Mouse (Mus musculus) fibroblast of lung, adult 2 months (primary cell): ENCODE measurements at regions not wholly inside any gene's neighbourhood (a gene's known extent, or its start where the extent isn't known, plus 50 kb on each side); places are given as distances from the start of the nearest gene placed in this dataset.
"Not testable (repeated sequence)": the region's sequence is repeated elsewhere in the genome, so short reads cannot be mapped to it uniquely, and the experiment has no call there.

ENCODE experiments used
- DNase-seq: peaks from one replicate; pipeline ENCODE4 v3.0.0-alpha.2; 2011; ENCODE audit warnings: low read depth

- DNase-seq, result no peak
These were observed 137.2 kb upstream of the Speer3 start for GRCm38 (mm10) chr5:13654173-13654572.

DNA sequence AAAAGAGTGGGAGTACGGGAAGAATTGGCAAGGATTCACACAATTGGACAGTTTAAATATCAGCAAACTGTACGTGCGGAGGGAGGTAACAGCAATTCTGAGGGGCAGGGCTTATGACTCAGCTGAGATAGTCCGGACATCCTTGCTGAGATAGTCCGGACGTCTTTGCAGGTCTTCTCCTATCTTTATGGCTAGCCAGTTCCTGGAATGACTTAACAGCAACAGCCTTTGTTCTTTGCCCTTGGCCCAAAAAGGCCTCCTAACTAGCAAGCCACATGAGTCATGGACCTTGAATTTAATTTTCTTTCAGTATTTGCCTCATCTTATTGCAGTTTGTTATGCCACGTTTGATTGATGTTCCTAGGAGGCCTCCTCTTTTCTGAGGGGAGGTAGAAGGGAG lies 133.1 kb upstream of the Speer3 start:
- not testable (repeated sequence) for DNase-seq

DNA sequence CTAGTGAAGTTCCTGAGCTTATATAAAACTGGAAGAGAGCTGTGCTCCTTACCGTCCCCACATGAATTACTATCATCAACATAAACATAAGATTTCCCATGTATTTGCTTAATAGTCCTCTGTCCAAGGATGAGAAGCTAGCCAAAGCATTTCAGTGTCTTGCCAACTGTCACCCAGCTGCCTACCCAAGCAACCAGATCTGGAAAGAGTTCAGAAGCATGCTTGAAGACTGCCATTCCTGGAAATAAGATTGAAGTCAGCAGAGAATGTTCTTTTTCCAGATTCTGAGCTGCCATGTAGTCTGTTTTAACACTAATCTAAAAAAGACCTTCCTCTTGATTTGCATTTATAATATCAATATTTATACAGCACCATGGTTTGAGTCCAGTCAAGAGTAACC lies 131.9 kb upstream of the Speer3 start:
- DNase-seq, result peak; percentile 23

DNA sequence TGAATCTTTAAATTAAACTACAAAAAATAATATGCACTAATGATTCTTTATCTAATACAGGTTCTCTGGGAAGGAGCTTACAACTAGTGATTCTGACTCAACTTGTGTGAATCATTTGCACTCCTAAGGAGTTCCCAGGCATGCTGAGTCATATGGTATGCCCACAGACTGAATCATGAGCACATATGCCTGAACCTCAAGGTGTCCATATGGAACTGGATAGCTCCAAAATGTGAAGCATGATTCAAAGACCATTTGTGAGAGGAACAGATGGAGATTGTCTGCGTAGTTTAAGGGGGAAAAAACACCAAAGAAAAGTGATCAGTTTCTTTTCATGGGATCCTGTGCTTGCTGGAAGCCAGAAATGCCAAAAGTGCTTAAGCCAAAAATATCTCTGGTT lies 124.0 kb upstream of the Speer3 start:
- DNase-seq, result peak; percentile 62

DNA sequence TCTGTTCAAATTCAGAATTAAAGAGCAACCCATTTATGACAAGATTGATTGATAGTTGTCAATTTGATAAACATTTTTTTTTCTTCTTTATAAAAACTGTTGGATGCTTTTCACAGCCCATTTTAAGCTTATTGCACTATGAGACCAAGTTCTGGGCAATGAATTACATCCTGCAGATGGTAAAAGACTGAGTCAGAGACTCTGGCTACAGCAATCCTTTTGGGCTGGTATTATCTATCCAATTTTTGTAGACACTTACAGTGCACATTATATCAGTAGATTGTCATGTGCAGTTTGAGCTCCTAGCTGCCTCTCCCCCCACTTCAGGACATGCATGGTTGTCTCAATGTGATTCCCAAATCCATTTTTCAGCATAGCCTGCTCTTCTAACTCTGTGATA lies 122.6 kb upstream of the Speer3 start:
- no peak for DNase-seq

- DNase-seq, result peak; percentile 39
These were observed 100.3 kb upstream of the Speer3 start for GRCm38 (mm10) chr5:13690929-13691806.

GRCm38 (mm10) chr5:13694847-13695246 lies 96.6 kb upstream of the Speer3 start:
- no peak for DNase-seq
